Mouse (Mus musculus): Measurements from ENCODE around the gene Atp6v0a2.

Gene Atp6v0a2

GRCm38 (mm10) chr5:124637836-124638235 lies 9.5 kb downstream of the Atp6v0a2 start:
- DNase-seq, result no peak

DNA sequence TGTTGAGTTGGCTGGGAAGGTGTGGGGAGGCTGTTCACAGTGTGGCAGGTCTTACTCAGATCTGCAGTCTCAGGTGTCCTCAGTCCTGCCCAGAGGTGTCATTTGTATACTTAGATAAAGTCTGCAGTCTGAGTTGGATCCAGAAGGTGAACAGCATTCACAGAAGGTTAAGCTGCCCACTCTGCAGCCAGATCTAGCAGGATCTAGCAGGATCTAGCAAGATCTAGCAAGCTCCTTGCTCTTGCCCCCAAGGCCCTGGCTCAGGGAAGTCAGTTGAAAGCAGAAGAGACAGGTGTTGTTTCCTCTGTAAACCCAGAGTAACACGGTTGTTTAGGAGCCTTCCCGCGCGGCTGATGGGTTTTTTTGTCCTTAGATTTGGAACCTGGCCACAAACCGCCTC lies 85.4 kb downstream of the Atp6v0a2 start:
- no peak for DNase-seq

DNA sequence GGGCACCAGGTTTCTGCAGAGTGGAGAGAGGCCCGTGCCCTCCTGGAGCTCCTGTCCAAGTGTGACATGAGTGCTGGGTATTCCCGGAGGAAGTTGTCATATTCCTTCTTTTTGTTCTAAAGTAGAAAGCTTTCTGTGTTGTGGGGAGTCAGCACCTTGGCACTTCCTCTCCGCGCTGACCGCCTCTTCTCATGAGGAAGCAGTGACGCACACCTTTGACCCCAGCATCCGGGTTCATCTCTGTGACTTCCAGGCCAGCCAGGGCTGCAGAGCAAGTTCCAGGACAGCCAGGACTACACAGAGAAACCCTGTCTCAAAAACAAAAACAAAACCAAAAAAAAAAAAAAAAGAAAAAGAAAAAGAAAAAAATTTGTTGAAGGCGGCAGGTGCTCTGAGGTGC lies 86.8 kb downstream of the Atp6v0a2 start:
- DNase-seq, result no peak

- no peak for DNase-seq
Measured at GRCm38 (mm10) chr5:124717969-124718368, 89.6 kb downstream of the Atp6v0a2 start.

DNA sequence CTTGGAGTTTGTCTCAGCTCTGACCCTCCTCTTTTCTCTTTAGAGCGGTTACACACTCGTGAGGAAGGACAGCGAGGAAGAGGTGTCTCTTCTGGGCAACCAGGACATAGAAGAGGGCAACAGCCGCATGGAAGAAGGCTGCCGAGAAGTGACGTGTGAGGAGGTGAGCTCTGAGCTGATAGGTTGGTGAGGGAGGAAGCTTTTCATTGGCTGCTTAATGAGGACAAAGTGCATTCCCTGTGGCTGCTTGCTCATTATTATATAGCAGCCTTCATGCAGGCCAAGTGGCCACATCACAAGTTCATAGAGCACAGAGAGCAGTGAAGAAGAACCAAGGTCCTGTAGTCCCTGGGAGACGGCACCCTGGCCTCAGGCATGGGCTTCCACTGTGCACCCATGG lies 90.0 kb downstream of the Atp6v0a2 start:
- no peak for DNase-seq

DNA sequence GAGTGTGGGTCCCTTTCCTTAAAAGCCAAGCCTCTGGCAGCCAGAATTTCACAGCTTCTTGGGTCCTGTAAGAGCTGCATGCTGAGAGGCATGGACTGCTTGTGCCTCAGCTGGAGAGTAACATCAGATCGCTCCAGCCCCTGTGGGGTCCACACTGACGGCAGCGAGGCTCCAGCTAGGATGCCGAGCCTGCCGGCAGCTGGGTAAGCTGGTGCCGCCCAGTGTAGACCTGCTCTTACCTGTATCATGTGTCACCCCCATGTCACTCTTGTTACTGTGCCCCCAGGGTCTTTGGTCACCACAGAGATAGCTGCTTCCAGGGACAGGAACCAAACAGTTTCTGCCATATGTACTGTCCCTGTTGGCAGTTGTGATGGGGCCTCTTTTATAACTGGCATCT lies 94.7 kb downstream of the Atp6v0a2 start:
- no peak for DNase-seq

DNA sequence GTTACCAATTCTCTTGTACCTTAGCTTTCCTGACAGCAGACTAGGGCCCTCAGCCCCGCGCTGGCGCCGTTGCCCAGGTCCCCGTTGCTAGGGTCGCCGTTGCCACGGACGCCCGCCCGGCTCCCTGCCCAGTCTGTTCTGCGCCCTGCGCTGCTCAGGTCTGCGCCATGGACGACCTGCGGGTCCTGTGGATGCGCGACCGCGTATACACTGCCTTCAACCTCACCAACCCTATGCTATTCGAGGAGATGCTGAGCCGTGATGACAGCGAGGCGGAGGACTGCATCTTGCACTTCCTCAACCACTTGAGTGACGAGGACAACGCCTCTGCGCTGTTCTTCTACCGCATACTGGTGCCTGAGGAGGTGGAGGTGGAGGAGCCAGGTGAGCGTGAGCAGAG lies 96.6 kb downstream of the Atp6v0a2 start, which contains the start of gene Dnah10:
Dnah10 (plus strand) TSS at position 89 of the 400 bp plus-strand sequence.
- no peak for DNase-seq

GRCm38 (mm10) chr5:124729662-124730206 lies 101.4 kb downstream of the Atp6v0a2 start:
- DNase-seq, result no peak

DNA sequence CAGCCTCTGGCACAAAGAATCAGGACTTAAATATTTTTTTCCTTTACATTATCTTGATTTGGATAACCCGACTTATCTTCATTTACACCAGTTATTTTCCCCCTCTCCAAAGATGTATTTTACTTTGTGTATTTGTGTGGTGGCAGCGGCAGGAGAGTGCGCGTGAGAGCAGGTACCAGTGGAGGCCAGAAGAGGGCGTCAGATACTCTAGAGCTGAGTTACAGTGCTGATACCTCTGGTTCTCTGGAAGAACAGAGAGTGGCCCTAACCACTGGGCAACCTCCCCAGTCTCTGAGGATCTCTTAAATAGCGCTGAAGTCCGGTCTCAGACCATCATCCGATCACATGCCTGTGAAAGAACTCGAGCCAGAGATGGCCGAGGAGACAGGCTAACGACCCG lies 105.6 kb downstream of the Atp6v0a2 start:
- no peak for DNase-seq

DNA sequence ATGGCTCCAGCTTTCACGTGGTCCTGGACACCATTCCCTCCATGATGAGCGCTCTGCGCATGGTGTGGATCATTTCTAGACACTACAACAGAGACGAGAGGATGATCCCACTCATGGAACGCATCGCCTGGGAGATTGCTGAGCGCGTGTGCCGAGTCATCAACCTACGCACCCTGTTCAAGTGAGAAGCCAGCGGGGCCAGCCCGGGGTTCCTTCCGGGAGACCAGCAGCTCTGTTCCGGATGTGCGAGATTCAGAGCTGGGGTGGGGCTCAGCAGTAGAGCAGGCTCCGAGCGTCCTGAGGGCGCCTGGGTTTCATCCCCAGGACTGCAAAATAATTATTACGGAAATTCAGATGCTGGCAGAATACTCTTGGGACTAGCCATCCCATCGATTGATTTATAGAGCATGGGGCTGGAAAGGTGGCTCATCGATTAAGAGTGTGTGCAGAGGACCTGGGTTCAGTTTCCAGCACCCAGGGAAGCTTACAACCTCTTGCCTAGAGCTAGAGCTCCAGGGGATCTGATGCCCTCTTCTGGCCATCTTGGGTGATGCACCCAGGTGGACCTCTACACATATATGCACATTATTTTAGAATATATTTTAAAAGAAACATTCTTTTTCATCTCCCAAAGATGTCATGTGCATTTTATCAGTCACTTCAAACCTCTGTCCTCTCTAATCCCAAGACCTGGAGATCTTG lies 113.7 kb downstream of the Atp6v0a2 start:
- no peak for DNase-seq

DNA sequence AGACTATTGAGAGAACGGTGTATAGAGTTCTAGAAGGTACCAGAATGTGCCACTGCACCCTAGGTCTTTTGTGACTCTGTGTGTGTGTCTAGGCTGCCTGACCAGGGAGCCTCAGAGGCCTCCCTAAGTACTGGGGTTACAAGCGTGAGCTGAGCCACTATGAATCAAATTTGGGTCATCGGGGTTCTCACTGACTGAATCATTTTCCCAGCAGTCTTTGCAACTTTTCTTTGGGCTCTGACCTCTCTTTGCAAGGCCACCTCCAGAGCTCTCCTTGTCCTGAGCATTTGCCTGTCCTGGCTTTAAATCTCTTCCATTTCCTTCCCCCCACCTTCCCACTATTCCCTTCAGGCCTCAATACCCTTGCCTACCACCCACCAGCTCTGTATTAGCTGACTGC lies 115.5 kb downstream of the Atp6v0a2 start:
- DNase-seq, result no peak

DNA sequence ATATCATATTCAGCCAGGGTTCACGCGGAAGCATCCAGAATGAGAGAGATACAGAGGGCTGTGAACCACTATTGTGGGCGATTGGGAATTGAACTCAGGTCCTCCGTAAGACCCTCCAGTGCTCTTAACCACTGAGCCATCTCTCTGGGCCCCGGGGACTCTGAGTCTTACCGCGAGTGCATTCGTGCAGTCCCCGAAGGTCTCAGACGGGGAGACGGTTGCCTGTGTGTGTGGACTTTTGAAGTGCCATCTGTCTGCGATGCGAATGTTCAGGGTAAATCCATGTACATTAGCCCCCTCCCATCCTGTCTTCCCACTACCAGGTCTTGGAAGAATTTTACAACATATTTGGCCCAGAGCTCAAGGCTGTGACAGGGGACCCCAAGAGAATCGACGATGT lies 117.8 kb downstream of the Atp6v0a2 start:
- no peak for DNase-seq

- DNase-seq, result no peak
Measured at GRCm38 (mm10) chr5:124748296-124748695, 119.9 kb downstream of the Atp6v0a2 start.

DNA sequence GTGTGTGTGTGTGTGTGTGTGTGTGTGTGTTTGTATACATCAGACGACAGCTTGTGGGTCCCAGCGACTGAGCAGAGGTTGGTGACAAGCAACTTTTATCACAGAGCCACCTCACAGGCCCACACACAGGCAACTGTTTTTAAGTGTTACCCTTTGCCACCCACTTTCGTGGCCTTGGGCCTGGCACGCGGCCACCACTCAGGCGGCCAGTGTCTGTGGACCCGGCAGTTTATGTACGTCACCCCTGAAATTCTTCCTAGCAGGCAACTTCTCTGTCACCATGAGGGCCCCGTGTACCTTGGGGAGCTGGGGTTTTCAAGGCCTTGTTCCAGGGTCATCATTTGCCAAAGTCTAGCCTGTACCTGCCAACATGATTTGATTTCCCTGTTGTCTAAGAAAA lies 123.3 kb downstream of the Atp6v0a2 start:
- no peak for DNase-seq

DNA sequence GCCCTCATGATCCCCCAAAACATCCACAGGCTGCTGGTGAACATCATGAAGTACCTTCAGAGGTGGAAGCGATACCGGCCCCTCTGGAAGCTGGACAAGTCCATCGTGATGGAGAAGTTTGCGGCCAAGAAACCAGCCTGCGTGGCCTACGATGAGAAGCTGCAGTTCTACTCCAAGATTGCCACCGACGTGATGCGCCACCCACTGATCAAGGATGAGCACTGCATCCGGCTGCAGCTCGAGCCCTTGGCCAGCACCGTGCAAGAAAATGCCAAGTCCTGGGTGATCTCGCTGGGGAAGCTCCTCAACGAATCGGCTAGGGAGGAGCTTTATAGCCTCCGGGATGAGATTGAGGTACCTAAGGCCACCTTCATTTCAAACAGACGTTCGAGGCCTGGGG lies 132.6 kb downstream of the Atp6v0a2 start:
- DNase-seq, result no peak

GRCm38 (mm10) chr5:124761787-124762186 lies 133.4 kb downstream of the Atp6v0a2 start:
- no peak for DNase-seq
